Mouse (Mus musculus): Measurements from ENCODE around the gene Qrich2. TPM values are rescaled to one million over a fixed set of nuclear protein-coding genes. Genes with fewer than 3 reads are reported as not detected.
"Not testable (repeated sequence)": the region's sequence is repeated elsewhere in the genome, so short reads cannot be mapped to it uniquely, and the experiment has no call there.

Qrich2 gene
- polyA plus RNA-seq, 1 experiment = 0.06 TPM

GRCm38 (mm10) chr11:116478978-116479377 lies 12.9 kb upstream of the Qrich2 start:
- TF ChIP-seq CTCF (IDR thresholded peaks at IDR 0.05; ENCODE audit: extremely low read depth, insufficient read depth, low read length) (no peak), POLR2A (IDR thresholded peaks at IDR 0.05; ENCODE audit: extremely low read depth, insufficient read depth, low read length) (no peak)
- Histone ChIP-seq H3K4me3 (ENCODE audit: insufficient read depth, low read length) (no peak overlapping the region), H3K27ac (ENCODE audit: insufficient read depth, low read length) (no peak overlapping the region), H3K4me1 (ENCODE audit: control insufficient read depth, insufficient read depth, low read length) (peaks cover 3% of the 10 kb centered on the region; the same call in 1 of the 2 replicates)

GRCm38 (mm10) chr11:116477160-116477759 lies 11.2 kb upstream of the Qrich2 start:
- H3K27ac ChIP-seq (ENCODE audit: insufficient read depth, low read length) = peak overlapping the region; percentile 35
- TF ChIP-seq CTCF (IDR thresholded peaks at IDR 0.05; ENCODE audit: extremely low read depth, insufficient read depth, low read length) (no peak), POLR2A (IDR thresholded peaks at IDR 0.05; ENCODE audit: extremely low read depth, insufficient read depth, low read length) (no peak)

GRCm38 (mm10) chr11:116476696-116477095 lies 10.7 kb upstream of the Qrich2 start:
- TF ChIP-seq POLR2A (IDR thresholded peaks at IDR 0.05; ENCODE audit: extremely low read depth, insufficient read depth, low read length) (no peak), CTCF (IDR thresholded peaks at IDR 0.05; ENCODE audit: extremely low read depth, insufficient read depth, low read length) (no peak)
- no peak overlapping the region for H3K27ac ChIP-seq (ENCODE audit: insufficient read depth, low read length)
- peaks cover 3% of the 10 kb centered on the region; the same call in 1 of the 2 replicates for H3K4me1 ChIP-seq (ENCODE audit: control insufficient read depth, insufficient read depth, low read length)
- no peak overlapping the region for H3K4me3 ChIP-seq (ENCODE audit: insufficient read depth, low read length)

More at GRCm38 (mm10) chr11:116477160-116477759, 11.2 kb upstream of the Qrich2 start:
- no peak overlapping the region for H3K4me3 ChIP-seq (ENCODE audit: insufficient read depth, low read length)
- H3K4me1 ChIP-seq (ENCODE audit: control insufficient read depth, insufficient read depth, low read length) = peaks cover 3% of the 10 kb centered on the region; the same call in 1 of the 2 replicates

DNA sequence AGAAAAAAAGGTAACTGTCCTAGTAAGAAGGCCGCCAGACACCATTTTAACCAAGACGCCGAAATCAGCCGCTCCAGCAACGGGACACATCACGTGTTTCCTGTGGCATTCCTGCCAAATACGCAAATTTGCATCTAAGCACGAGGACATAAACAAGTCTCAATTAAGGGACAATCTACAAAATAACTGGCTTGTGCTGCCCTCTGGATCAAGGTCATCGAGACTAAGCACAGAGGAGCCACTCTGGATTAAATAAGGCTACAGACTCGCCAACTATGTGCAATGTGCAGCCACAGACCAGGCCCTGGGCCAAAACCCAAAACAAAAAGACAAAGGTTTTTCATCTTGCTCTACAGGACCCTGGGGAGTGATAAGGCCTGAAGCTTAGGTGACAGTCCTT lies 10.0 kb upstream of the Qrich2 start:
- no peak overlapping the region for H3K4me3 ChIP-seq (ENCODE audit: insufficient read depth, low read length)
- peaks cover 3% of the 10 kb centered on the region; the same call in 1 of the 2 replicates for H3K4me1 ChIP-seq (ENCODE audit: control insufficient read depth, insufficient read depth, low read length)
- TF ChIP-seq POLR2A (IDR thresholded peaks at IDR 0.05; ENCODE audit: extremely low read depth, insufficient read depth, low read length) (no peak), CTCF (IDR thresholded peaks at IDR 0.05; ENCODE audit: extremely low read depth, insufficient read depth, low read length) (no peak)
- H3K27ac ChIP-seq (ENCODE audit: insufficient read depth, low read length) = 0 out of 2 replicates have a peak overlapping the region, but pooled peaks have one; percentile 36

DNA sequence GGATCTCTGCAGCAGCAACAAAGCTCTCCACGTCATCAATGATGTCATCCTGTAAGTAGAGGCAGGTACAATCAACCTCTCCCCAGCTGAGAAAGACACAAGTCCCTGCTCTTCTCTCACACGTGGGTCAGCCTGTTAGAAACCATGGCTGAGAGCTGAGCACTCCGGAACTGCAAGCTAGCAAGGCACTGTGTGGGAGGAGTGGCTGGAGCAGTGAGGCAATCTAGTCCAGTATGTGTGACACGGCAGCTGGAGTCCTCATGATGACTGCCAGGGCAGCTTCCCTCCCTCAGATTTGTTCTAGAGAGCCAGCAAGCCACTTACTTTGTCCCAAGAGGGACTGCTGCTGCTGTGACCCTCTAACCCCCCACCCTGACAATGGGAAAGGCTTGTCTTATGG lies 6.2 kb upstream of the Qrich2 start:
- TF ChIP-seq CTCF (IDR thresholded peaks at IDR 0.05; ENCODE audit: extremely low read depth, insufficient read depth, low read length) = no peak
- TF ChIP-seq POLR2A (IDR thresholded peaks at IDR 0.05; ENCODE audit: extremely low read depth, insufficient read depth, low read length) = no peak
- H3K27ac ChIP-seq (ENCODE audit: insufficient read depth, low read length) = no peak overlapping the region
- H3K4me1 ChIP-seq (ENCODE audit: control insufficient read depth, insufficient read depth, low read length) = peaks cover 3% of the 10 kb centered on the region; the same call in 1 of the 2 replicates
- H3K4me3 ChIP-seq (ENCODE audit: insufficient read depth, low read length) = no peak overlapping the region

DNA sequence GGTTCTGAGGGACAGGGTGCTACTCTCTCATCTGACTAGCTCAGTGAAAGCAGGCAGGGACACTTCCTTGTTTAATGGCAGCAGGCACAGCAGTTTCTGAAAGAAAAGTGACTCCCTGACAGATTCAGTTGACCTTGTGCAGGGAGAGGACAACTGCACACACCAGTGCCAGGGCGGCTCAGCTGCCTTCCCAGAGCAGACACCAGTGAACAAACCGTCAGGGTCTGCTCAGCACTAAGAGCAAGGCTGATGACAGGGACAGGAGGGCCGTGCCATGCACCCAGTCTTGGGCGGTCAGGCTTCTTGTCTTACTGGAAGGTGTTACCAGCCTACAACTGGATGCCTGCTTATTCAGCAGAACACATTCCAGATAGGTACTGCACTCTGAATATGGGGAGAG lies 4.9 kb upstream of the Qrich2 start:
- no peak for TF ChIP-seq POLR2A (IDR thresholded peaks at IDR 0.05; ENCODE audit: extremely low read depth, insufficient read depth, low read length)
- TF ChIP-seq CTCF (IDR thresholded peaks at IDR 0.05; ENCODE audit: extremely low read depth, insufficient read depth, low read length) = no peak
- H3K27ac ChIP-seq (ENCODE audit: insufficient read depth, low read length) = no peak overlapping the region
- H3K4me3 ChIP-seq (ENCODE audit: insufficient read depth, low read length) = no peak overlapping the region
- 0 out of 2 replicates have a peak, but pooled peaks cover 1% of the 10 kb centered on the region for H3K4me1 ChIP-seq (ENCODE audit: control insufficient read depth, insufficient read depth, low read length)

DNA sequence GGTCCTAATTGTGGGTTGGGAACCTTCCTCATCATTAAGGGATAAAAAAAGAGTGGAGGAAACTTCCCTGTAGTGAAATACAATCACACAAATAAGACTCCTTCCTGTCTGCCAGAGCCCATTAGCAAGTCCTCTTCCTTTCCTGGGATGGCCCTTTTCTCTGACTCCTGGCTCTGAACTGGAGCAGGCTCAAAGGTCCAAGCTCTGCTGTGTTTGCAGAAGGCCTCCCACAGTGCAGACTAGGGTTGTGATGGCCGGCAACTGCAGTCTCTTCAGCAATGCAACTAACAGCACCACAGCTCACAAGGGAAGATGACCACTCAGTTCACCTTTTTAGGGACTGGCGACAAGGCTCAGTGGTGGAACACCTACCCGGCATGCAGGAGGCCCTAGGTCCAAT lies 4.2 kb upstream of the Qrich2 start:
- Histone ChIP-seq H3K27ac (ENCODE audit: insufficient read depth, low read length) (no peak overlapping the region), H3K4me3 (ENCODE audit: insufficient read depth, low read length) (no peak overlapping the region), H3K4me1 (ENCODE audit: control insufficient read depth, insufficient read depth, low read length) (no peaks in the 10 kb centered on the region)
- no peak for TF ChIP-seq CTCF (IDR thresholded peaks at IDR 0.05; ENCODE audit: extremely low read depth, insufficient read depth, low read length)
- no peak for TF ChIP-seq POLR2A (IDR thresholded peaks at IDR 0.05; ENCODE audit: extremely low read depth, insufficient read depth, low read length)

- not testable (repeated sequence) for H3K27ac ChIP-seq (ENCODE audit: insufficient read depth, low read length); H3K4me1 ChIP-seq (ENCODE audit: control insufficient read depth, insufficient read depth, low read length); H3K4me3 ChIP-seq (ENCODE audit: insufficient read depth, low read length)
Measured at GRCm38 (mm10) chr11:116468338-116468737, 2.3 kb upstream of the Qrich2 start.

GRCm38 (mm10) chr11:116463833-116464232 lies 2.2 kb downstream of the Qrich2 start:
- peak; percentile 88 for TF ChIP-seq CTCF (IDR thresholded peaks at IDR 0.05; ENCODE audit: extremely low read depth, insufficient read depth, low read length)
- no peak for TF ChIP-seq POLR2A (IDR thresholded peaks at IDR 0.05; ENCODE audit: extremely low read depth, insufficient read depth, low read length)
- Histone ChIP-seq H3K4me1 (ENCODE audit: control insufficient read depth, insufficient read depth, low read length) (no peaks in the 10 kb centered on the region), H3K4me3 (ENCODE audit: insufficient read depth, low read length) (no peak overlapping the region), H3K27ac (ENCODE audit: insufficient read depth, low read length) (no peak overlapping the region)

- TF ChIP-seq CTCF (IDR thresholded peaks at IDR 0.05; ENCODE audit: extremely low read depth, insufficient read depth, low read length) (no peak), POLR2A (IDR thresholded peaks at IDR 0.05; ENCODE audit: extremely low read depth, insufficient read depth, low read length) (no peak)
- H3K4me3 ChIP-seq (ENCODE audit: insufficient read depth, low read length) = no peak overlapping the region
- H3K27ac ChIP-seq (ENCODE audit: insufficient read depth, low read length) = no peak overlapping the region
- no peaks in the 10 kb centered on the region for H3K4me1 ChIP-seq (ENCODE audit: control insufficient read depth, insufficient read depth, low read length)
Measured at GRCm38 (mm10) chr11:116463338-116463737, 2.7 kb downstream of the Qrich2 start.

Measured in cortical plate, adult 2 months (tissue).